Mouse (Mus musculus): ENCODE results near the gene Fam219b.

The Fam219b gene

GRCm38 (mm10) chr9:57537044-57537727, at the start of gene Fam219b:
Gene Fam219b, plus strand, starts transcription at chr9:57537528.
- DNase-seq (ENCODE audit: extremely low spot score, low spot score): peak; percentile 88

- no peak for DNase-seq (ENCODE audit: extremely low spot score, low spot score)
Observed at GRCm38 (mm10) chr9:57487807-57488206, 49.5 kb upstream of the Fam219b start.

- DNase-seq (ENCODE audit: extremely low spot score, low spot score): no peak
Observed at GRCm38 (mm10) chr9:57493532-57493931, 43.8 kb upstream of the Fam219b start.

GRCm38 (mm10) chr9:57494970-57495369, 42.4 kb upstream of the Fam219b start:
- DNase-seq (ENCODE audit: extremely low spot score, low spot score): no peak

GRCm38 (mm10) chr9:57497236-57497635, 40.1 kb upstream of the Fam219b start:
- no peak for DNase-seq (ENCODE audit: extremely low spot score, low spot score)

GRCm38 (mm10) chr9:57498536-57498935, 38.8 kb upstream of the Fam219b start:
- DNase-seq (ENCODE audit: extremely low spot score, low spot score): no peak

GRCm38 (mm10) chr9:57501452-57501851, 35.9 kb upstream of the Fam219b start:
- DNase-seq (ENCODE audit: extremely low spot score, low spot score): no peak

GRCm38 (mm10) chr9:57501861-57502260, 35.5 kb upstream of the Fam219b start:
- DNase-seq (ENCODE audit: extremely low spot score, low spot score): peak; percentile 53

GRCm38 (mm10) chr9:57502911-57503621, 34.3 kb upstream of the Fam219b start:
- DNase-seq (ENCODE audit: extremely low spot score, low spot score): peak; percentile 49

GRCm38 (mm10) chr9:57503622-57504380, 33.5 kb upstream of the Fam219b start, which contains the start of gene Rpp25:
Gene Rpp25, plus strand, starts transcription at chr9:57504026.
- DNase-seq (ENCODE audit: extremely low spot score, low spot score): peak; percentile 68

GRCm38 (mm10) chr9:57504381-57504700, 33.0 kb upstream of the Fam219b start:
- DNase-seq (ENCODE audit: extremely low spot score, low spot score): peak; percentile 58

GRCm38 (mm10) chr9:57504891-57505290, 32.4 kb upstream of the Fam219b start:
- peak; percentile 22 for DNase-seq (ENCODE audit: extremely low spot score, low spot score)

GRCm38 (mm10) chr9:57505700-57506099, 31.6 kb upstream of the Fam219b start:
- DNase-seq (ENCODE audit: extremely low spot score, low spot score): peak; percentile 52

- no peak for DNase-seq (ENCODE audit: extremely low spot score, low spot score)
Observed at GRCm38 (mm10) chr9:57510577-57510976, 26.8 kb upstream of the Fam219b start.

- DNase-seq (ENCODE audit: extremely low spot score, low spot score): peak; percentile 66
Observed at GRCm38 (mm10) chr9:57517113-57517512, 20.2 kb upstream of the Fam219b start.

- no peak for DNase-seq (ENCODE audit: extremely low spot score, low spot score)
Observed at GRCm38 (mm10) chr9:57520375-57521055, 16.8 kb upstream of the Fam219b start.

GRCm38 (mm10) chr9:57521056-57521911, 16.0 kb upstream of the Fam219b start, which contains the start of gene Cox5a:
Gene Cox5a, plus strand, starts transcription at chr9:57521274.
- DNase-seq (ENCODE audit: extremely low spot score, low spot score): peak; percentile 90

GRCm38 (mm10) chr9:57522114-57522860, 15.0 kb upstream of the Fam219b start:
- DNase-seq (ENCODE audit: extremely low spot score, low spot score): no peak

- DNase-seq (ENCODE audit: extremely low spot score, low spot score): no peak
Observed at GRCm38 (mm10) chr9:57522861-57523246, 14.5 kb upstream of the Fam219b start.

GRCm38 (mm10) chr9:57523754-57524153, 13.6 kb upstream of the Fam219b start:
- DNase-seq (ENCODE audit: extremely low spot score, low spot score): no peak

All from neural tube, embryonic 10.5 days (tissue).